Mouse (Mus musculus): ENCODE results near the gene Nr2f2. TPM values are rescaled to one million over a fixed set of nuclear protein-coding genes. Genes with fewer than 3 reads are reported as not detected.

Gene Nr2f2
- 124 and 137 TPM in 2 replicates for polyA plus RNA-seq (2014; fragmentation: Nextera tagmentation; extraction: Ambion mirVana)

GRCm38 (mm10) chr7:70365941-70366807, at the start of gene Nr2f2:
Gene Nr2f2 (minus strand): TSS chr7:70366735.
- peaks cover 41% of the 10 kb centered on the region for H3K27me3 ChIP-seq (ENCODE audit: control insufficient read depth, insufficient read depth, low read length)
- H3K36me3 ChIP-seq (ENCODE audit: control insufficient read depth, insufficient read depth, low read length): no peaks in the 10 kb centered on the region
- H3K9me3 ChIP-seq (ENCODE audit: control insufficient read depth, low read length): no peaks in the 10 kb centered on the region
- peak within 1 kb of the TSS; percentile 91 for H3K27ac ChIP-seq (ENCODE audit: low read depth, low read length)
- DNase-seq (ENCODE audit: low spot score) (peak; percentile 56), ATAC-seq (replicated peaks; ENCODE audit: low FRiP score) (no peak)
- peaks cover 4% of the 10 kb centered on the region; the same call in 1 of the 2 replicates for H3K4me1 ChIP-seq (replicated peaks; ENCODE audit: control insufficient read depth, insufficient read depth, low read length)
- H3K4me3 ChIP-seq (ENCODE audit: low read depth, low read length): peak within 1 kb of the TSS; percentile 79
- peak within 1 kb of the TSS; percentile 88 for H3K9ac ChIP-seq (ENCODE audit: low read length)
- under 1% methylated on average over 16 of the region's 16 CpGs for WGBS
- H3K4me2 ChIP-seq (ENCODE audit: low read depth, low read length, severe bottlenecking): peak within 1 kb of the TSS; percentile 59

- no peak for DNase-seq (ENCODE audit: low spot score)
- H3K4me2 ChIP-seq (ENCODE audit: low read depth, low read length, severe bottlenecking): no peak overlapping the region
- H3K27ac ChIP-seq (ENCODE audit: low read depth, low read length): no peak overlapping the region
- H3K36me3 ChIP-seq (ENCODE audit: control insufficient read depth, insufficient read depth, low read length): no peaks in the 10 kb centered on the region
- no peaks in the 10 kb centered on the region for H3K27me3 ChIP-seq (ENCODE audit: control insufficient read depth, insufficient read depth, low read length)
- no peaks in the 10 kb centered on the region for H3K9me3 ChIP-seq (ENCODE audit: control insufficient read depth, low read length)
- no peaks in the 10 kb centered on the region for H3K4me1 ChIP-seq (replicated peaks; ENCODE audit: control insufficient read depth, insufficient read depth, low read length)
- WGBS: 92% methylated on average over 4 of the region's 4 CpGs
- no peak overlapping the region for H3K4me3 ChIP-seq (ENCODE audit: low read depth, low read length)
- no peak for ATAC-seq (replicated peaks; ENCODE audit: low FRiP score)
- H3K9ac ChIP-seq (ENCODE audit: low read length): no peak overlapping the region
These were observed 47.9 kb upstream of the Nr2f2 start for GRCm38 (mm10) chr7:70414461-70414860.

GRCm38 (mm10) chr7:70413646-70414045, 47.1 kb upstream of the Nr2f2 start:
- no peak overlapping the region for H3K27ac ChIP-seq (ENCODE audit: low read depth, low read length)
- H3K9ac ChIP-seq (ENCODE audit: low read length): no peak overlapping the region
- no peak for ATAC-seq (replicated peaks; ENCODE audit: low FRiP score)
- 83% methylated on average over 4 of the region's 4 CpGs for WGBS
- no peaks in the 10 kb centered on the region for H3K36me3 ChIP-seq (ENCODE audit: control insufficient read depth, insufficient read depth, low read length)
- no peak for DNase-seq (ENCODE audit: low spot score)
- H3K4me3 ChIP-seq (ENCODE audit: low read depth, low read length): no peak overlapping the region
- no peaks in the 10 kb centered on the region for H3K4me1 ChIP-seq (replicated peaks; ENCODE audit: control insufficient read depth, insufficient read depth, low read length)
- no peaks in the 10 kb centered on the region for H3K9me3 ChIP-seq (ENCODE audit: control insufficient read depth, low read length)
- no peaks in the 10 kb centered on the region for H3K27me3 ChIP-seq (ENCODE audit: control insufficient read depth, insufficient read depth, low read length)
- H3K4me2 ChIP-seq (ENCODE audit: low read depth, low read length, severe bottlenecking): no peak overlapping the region

GRCm38 (mm10) chr7:70412900-70413299, 46.4 kb upstream of the Nr2f2 start:
- no peak overlapping the region for H3K4me2 ChIP-seq (ENCODE audit: low read depth, low read length, severe bottlenecking)
- H3K27me3 ChIP-seq (ENCODE audit: control insufficient read depth, insufficient read depth, low read length): no peaks in the 10 kb centered on the region
- H3K9me3 ChIP-seq (ENCODE audit: control insufficient read depth, low read length): no peaks in the 10 kb centered on the region
- ATAC-seq (replicated peaks; ENCODE audit: low FRiP score) (no peak), DNase-seq (ENCODE audit: low spot score) (no peak)
- H3K27ac ChIP-seq (ENCODE audit: low read depth, low read length): no peak overlapping the region
- no peak overlapping the region for H3K4me3 ChIP-seq (ENCODE audit: low read depth, low read length)
- H3K4me1 ChIP-seq (replicated peaks; ENCODE audit: control insufficient read depth, insufficient read depth, low read length): no peaks in the 10 kb centered on the region
- H3K36me3 ChIP-seq (ENCODE audit: control insufficient read depth, insufficient read depth, low read length): no peaks in the 10 kb centered on the region
- 93% methylated on average over 7 of the region's 7 CpGs for WGBS
- no peak overlapping the region for H3K9ac ChIP-seq (ENCODE audit: low read length)

GRCm38 (mm10) chr7:70410350-70410749, 43.8 kb upstream of the Nr2f2 start:
- 0 out of 2 replicates have a peak, but pooled peaks cover 2% of the 10 kb centered on the region for H3K36me3 ChIP-seq (ENCODE audit: control insufficient read depth, insufficient read depth, low read length)
- H3K4me2 ChIP-seq (ENCODE audit: low read depth, low read length, severe bottlenecking): no peak overlapping the region
- H3K4me1 ChIP-seq (replicated peaks; ENCODE audit: control insufficient read depth, insufficient read depth, low read length): no peaks in the 10 kb centered on the region
- H3K4me3 ChIP-seq (ENCODE audit: low read depth, low read length): no peak overlapping the region
- H3K9me3 ChIP-seq (ENCODE audit: control insufficient read depth, low read length): no peaks in the 10 kb centered on the region
- 94% methylated on average over 3 of the region's 3 CpGs for WGBS
- ATAC-seq (replicated peaks; ENCODE audit: low FRiP score) (no peak), DNase-seq (ENCODE audit: low spot score) (no peak)
- H3K27me3 ChIP-seq (ENCODE audit: control insufficient read depth, insufficient read depth, low read length): no peaks in the 10 kb centered on the region
- H3K27ac ChIP-seq (ENCODE audit: low read depth, low read length): no peak overlapping the region
- no peak overlapping the region for H3K9ac ChIP-seq (ENCODE audit: low read length)

- H3K9me3 ChIP-seq (ENCODE audit: control insufficient read depth, low read length): no peaks in the 10 kb centered on the region
- no peak overlapping the region for H3K27ac ChIP-seq (ENCODE audit: low read depth, low read length)
- no peaks in the 10 kb centered on the region for H3K27me3 ChIP-seq (ENCODE audit: control insufficient read depth, insufficient read depth, low read length)
- no peak for ATAC-seq (replicated peaks; ENCODE audit: low FRiP score)
- H3K4me3 ChIP-seq (ENCODE audit: low read depth, low read length): no peak overlapping the region
- no peak overlapping the region for H3K4me2 ChIP-seq (ENCODE audit: low read depth, low read length, severe bottlenecking)
- H3K9ac ChIP-seq (ENCODE audit: low read length): no peak overlapping the region
- no peaks in the 10 kb centered on the region for H3K4me1 ChIP-seq (replicated peaks; ENCODE audit: control insufficient read depth, insufficient read depth, low read length)
- DNase-seq (ENCODE audit: low spot score): no peak
- H3K36me3 ChIP-seq (ENCODE audit: control insufficient read depth, insufficient read depth, low read length): 0 out of 2 replicates have a peak, but pooled peaks cover 2% of the 10 kb centered on the region
- 92% methylated on average over 11 of the region's 11 CpGs for WGBS
These were observed 43.4 kb upstream of the Nr2f2 start for GRCm38 (mm10) chr7:70409890-70410289.

GRCm38 (mm10) chr7:70408814-70409213, 42.3 kb upstream of the Nr2f2 start:
- DNase-seq (ENCODE audit: low spot score) (no peak), ATAC-seq (replicated peaks; ENCODE audit: low FRiP score) (no peak)
- no peak overlapping the region for H3K4me3 ChIP-seq (ENCODE audit: low read depth, low read length)
- H3K9me3 ChIP-seq (ENCODE audit: control insufficient read depth, low read length): no peaks in the 10 kb centered on the region
- H3K9ac ChIP-seq (ENCODE audit: low read length): no peak overlapping the region
- 0 out of 2 replicates have a peak, but pooled peaks cover 2% of the 10 kb centered on the region for H3K36me3 ChIP-seq (ENCODE audit: control insufficient read depth, insufficient read depth, low read length)
- H3K27ac ChIP-seq (ENCODE audit: low read depth, low read length): no peak overlapping the region
- no peaks in the 10 kb centered on the region for H3K4me1 ChIP-seq (replicated peaks; ENCODE audit: control insufficient read depth, insufficient read depth, low read length)
- WGBS: 93% methylated on average over 3 of the region's 3 CpGs
- H3K27me3 ChIP-seq (ENCODE audit: control insufficient read depth, insufficient read depth, low read length): no peaks in the 10 kb centered on the region
- H3K4me2 ChIP-seq (ENCODE audit: low read depth, low read length, severe bottlenecking): no peak overlapping the region

- H3K9ac ChIP-seq (ENCODE audit: low read length): no peak overlapping the region
- no peaks in the 10 kb centered on the region for H3K27me3 ChIP-seq (ENCODE audit: control insufficient read depth, insufficient read depth, low read length)
- no peaks in the 10 kb centered on the region for H3K4me1 ChIP-seq (replicated peaks; ENCODE audit: control insufficient read depth, insufficient read depth, low read length)
- H3K4me2 ChIP-seq (ENCODE audit: low read depth, low read length, severe bottlenecking): no peak overlapping the region
- H3K9me3 ChIP-seq (ENCODE audit: control insufficient read depth, low read length): no peaks in the 10 kb centered on the region
- no peak for ATAC-seq (replicated peaks; ENCODE audit: low FRiP score)
- DNase-seq (ENCODE audit: low spot score): no peak
- H3K4me3 ChIP-seq (ENCODE audit: low read depth, low read length): no peak overlapping the region
- H3K36me3 ChIP-seq (ENCODE audit: control insufficient read depth, insufficient read depth, low read length): 0 out of 2 replicates have a peak, but pooled peaks cover 2% of the 10 kb centered on the region
- WGBS: 92% methylated on average over 11 of the region's 11 CpGs
- no peak overlapping the region for H3K27ac ChIP-seq (ENCODE audit: low read depth, low read length)
These were observed 40.6 kb upstream of the Nr2f2 start for GRCm38 (mm10) chr7:70407123-70407522.

Data from forebrain, embryonic 11.5 days (tissue).